Mouse (Mus musculus): ENCODE measurements around the gene Ddc. TPM values are rescaled to one million over a fixed set of nuclear protein-coding genes. Genes with fewer than 3 reads are reported as not detected.

Gene Ddc
- total and polyA plus RNA-seq, 2 experiments from 2014 or later = 140 to 248 TPM

- peak; percentile 49 for ATAC-seq (ENCODE audit: insufficient read depth, low read depth)
- no peak overlapping the region for H3K4me2 ChIP-seq (ENCODE audit: low read depth, low read length)
- no peak overlapping the region for H3K4me3 ChIP-seq (ENCODE audit: low read depth, low read length)
- no peaks in the 10 kb centered on the region for H3K9me3 ChIP-seq (replicated peaks; ENCODE audit: control insufficient read depth, low read length)
- no peaks in the 10 kb centered on the region for H3K36me3 ChIP-seq (replicated peaks; ENCODE audit: control insufficient read depth, insufficient read depth, low read length)
- no peak overlapping the region for H3K9ac ChIP-seq (replicated peaks; ENCODE audit: low read depth, low read length)
- no peak for TF ChIP-seq EP300 (IDR thresholded peaks at IDR 0.05; ENCODE audit: low read depth)
- TF ChIP-seq CTCF (IDR thresholded peaks at IDR 0.05; ENCODE audit: low read depth) = no peak
- 12% methylated on average over 15 of the region's 16 CpGs for WGBS
- peak overlapping the region; percentile 94 for H3K27ac ChIP-seq (ENCODE audit: low read depth)
- no peaks in the 10 kb centered on the region for H3K27me3 ChIP-seq (ENCODE audit: control insufficient read depth, insufficient read depth, low read length)
- peaks cover 38% of the 10 kb centered on the region for H3K4me1 ChIP-seq (ENCODE audit: control insufficient read depth, insufficient read depth)
- peak; percentile 90 for DNase-seq (ENCODE audit: low spot score)
Measured at GRCm38 (mm10) chr11:11821387-11821975, 76.5 kb downstream of the Ddc start.

GRCm38 (mm10) chr11:11820737-11821136, 77.2 kb downstream of the Ddc start:
- peaks cover 35% of the 10 kb centered on the region for H3K4me1 ChIP-seq (ENCODE audit: control insufficient read depth, insufficient read depth)
- H3K27me3 ChIP-seq (ENCODE audit: control insufficient read depth, insufficient read depth, low read length) = no peaks in the 10 kb centered on the region
- no peaks in the 10 kb centered on the region for H3K36me3 ChIP-seq (replicated peaks; ENCODE audit: control insufficient read depth, insufficient read depth, low read length)
- no peaks in the 10 kb centered on the region for H3K9me3 ChIP-seq (replicated peaks; ENCODE audit: control insufficient read depth, low read length)
- DNase-seq (ENCODE audit: low spot score) (no peak), ATAC-seq (ENCODE audit: insufficient read depth, low read depth) (no peak)
- peak overlapping the region; percentile 94 for H3K27ac ChIP-seq (ENCODE audit: low read depth)
- H3K9ac ChIP-seq (replicated peaks; ENCODE audit: low read depth, low read length) = no peak overlapping the region
- H3K4me2 ChIP-seq (ENCODE audit: low read depth, low read length) = no peak overlapping the region
- TF ChIP-seq CTCF (IDR thresholded peaks at IDR 0.05; ENCODE audit: low read depth) (no peak), EP300 (IDR thresholded peaks at IDR 0.05; ENCODE audit: low read depth) (no peak)
- no peak overlapping the region for H3K4me3 ChIP-seq (ENCODE audit: low read depth, low read length)
- WGBS = 36% methylated on average over 3 of the region's 3 CpGs

- Histone ChIP-seq H3K4me3 (ENCODE audit: low read depth, low read length) (no peak overlapping the region), H3K9ac (replicated peaks; ENCODE audit: low read depth, low read length) (no peak overlapping the region), H3K9me3 (replicated peaks; ENCODE audit: control insufficient read depth, low read length) (no peaks in the 10 kb centered on the region), H3K4me2 (ENCODE audit: low read depth, low read length) (no peak overlapping the region), H3K4me1 (ENCODE audit: control insufficient read depth, insufficient read depth) (peaks cover 30% of the 10 kb centered on the region), H3K27me3 (ENCODE audit: control insufficient read depth, insufficient read depth, low read length) (no peaks in the 10 kb centered on the region), H3K27ac (ENCODE audit: low read depth) (peak overlapping the region; percentile 94), H3K36me3 (replicated peaks; ENCODE audit: control insufficient read depth, insufficient read depth, low read length) (no peaks in the 10 kb centered on the region)
- peak; percentile 90 for DNase-seq (ENCODE audit: low spot score)
- ATAC-seq (ENCODE audit: insufficient read depth, low read depth) = peak; percentile 51
- TF ChIP-seq EP300 (IDR thresholded peaks at IDR 0.05; ENCODE audit: low read depth) (no peak), CTCF (IDR thresholded peaks at IDR 0.05; ENCODE audit: low read depth) (peak; percentile 95)
- 2% methylated on average over 2 of the region's 2 CpGs for WGBS
Measured at GRCm38 (mm10) chr11:11820251-11820650, 77.7 kb downstream of the Ddc start.

- Histone ChIP-seq H3K27me3 (ENCODE audit: control insufficient read depth, insufficient read depth, low read length) (no peaks in the 10 kb centered on the region), H3K9me3 (replicated peaks; ENCODE audit: control insufficient read depth, low read length) (no peaks in the 10 kb centered on the region), H3K4me1 (ENCODE audit: control insufficient read depth, insufficient read depth) (peaks cover 21% of the 10 kb centered on the region), H3K9ac (replicated peaks; ENCODE audit: low read depth, low read length) (no peak overlapping the region), H3K27ac (ENCODE audit: low read depth) (no peak overlapping the region), H3K36me3 (replicated peaks; ENCODE audit: control insufficient read depth, insufficient read depth, low read length) (no peaks in the 10 kb centered on the region), H3K4me2 (ENCODE audit: low read depth, low read length) (no peak overlapping the region), H3K4me3 (ENCODE audit: low read depth, low read length) (no peak overlapping the region)
- WGBS = 89% methylated on average over 5 of the region's 5 CpGs
- no peak for DNase-seq (ENCODE audit: low spot score)
- ATAC-seq (ENCODE audit: insufficient read depth, low read depth) = no peak
- no peak for TF ChIP-seq CTCF (IDR thresholded peaks at IDR 0.05; ENCODE audit: low read depth)
- no peak for TF ChIP-seq EP300 (IDR thresholded peaks at IDR 0.05; ENCODE audit: low read depth)
Measured at GRCm38 (mm10) chr11:11819206-11819605, 78.7 kb downstream of the Ddc start.

- Histone ChIP-seq H3K4me1 (ENCODE audit: control insufficient read depth, insufficient read depth) (peaks cover 17% of the 10 kb centered on the region), H3K36me3 (replicated peaks; ENCODE audit: control insufficient read depth, insufficient read depth, low read length) (no peaks in the 10 kb centered on the region), H3K27me3 (ENCODE audit: control insufficient read depth, insufficient read depth, low read length) (no peaks in the 10 kb centered on the region), H3K9me3 (replicated peaks; ENCODE audit: control insufficient read depth, low read length) (no peaks in the 10 kb centered on the region), H3K4me2 (ENCODE audit: low read depth, low read length) (no peak overlapping the region), H3K27ac (ENCODE audit: low read depth) (no peak overlapping the region), H3K4me3 (ENCODE audit: low read depth, low read length) (no peak overlapping the region), H3K9ac (replicated peaks; ENCODE audit: low read depth, low read length) (no peak overlapping the region)
- WGBS = 84% methylated on average over 6 of the region's 6 CpGs
- no peak for TF ChIP-seq CTCF (IDR thresholded peaks at IDR 0.05; ENCODE audit: low read depth)
- TF ChIP-seq EP300 (IDR thresholded peaks at IDR 0.05; ENCODE audit: low read depth) = no peak
- DNase-seq (ENCODE audit: low spot score) = no peak
- no peak for ATAC-seq (ENCODE audit: insufficient read depth, low read depth)
Measured at GRCm38 (mm10) chr11:11818797-11819196, 79.1 kb downstream of the Ddc start.

GRCm38 (mm10) chr11:11815737-11816136, 82.2 kb downstream of the Ddc start:
- no peaks in the 10 kb centered on the region for H3K27me3 ChIP-seq (ENCODE audit: control insufficient read depth, insufficient read depth, low read length)
- no peaks in the 10 kb centered on the region for H3K9me3 ChIP-seq (replicated peaks; ENCODE audit: control insufficient read depth, low read length)
- no peak overlapping the region for H3K4me2 ChIP-seq (ENCODE audit: low read depth, low read length)
- H3K9ac ChIP-seq (replicated peaks; ENCODE audit: low read depth, low read length) = no peak overlapping the region
- no peak overlapping the region for H3K27ac ChIP-seq (ENCODE audit: low read depth)
- TF ChIP-seq EP300 (IDR thresholded peaks at IDR 0.05; ENCODE audit: low read depth) (no peak), CTCF (IDR thresholded peaks at IDR 0.05; ENCODE audit: low read depth) (no peak)
- 33% methylated on average over 3 of the region's 3 CpGs for WGBS
- DNase-seq (ENCODE audit: low spot score) = no peak
- ATAC-seq (ENCODE audit: insufficient read depth, low read depth) = no peak
- no peaks in the 10 kb centered on the region; the same call in 1 of the 2 replicates for H3K4me1 ChIP-seq (ENCODE audit: control insufficient read depth, insufficient read depth)
- H3K36me3 ChIP-seq (replicated peaks; ENCODE audit: control insufficient read depth, insufficient read depth, low read length) = no peaks in the 10 kb centered on the region
- no peak overlapping the region for H3K4me3 ChIP-seq (ENCODE audit: low read depth, low read length)
